Mouse (Mus musculus): Measurements from ENCODE around the gene Zfp790.

- TF ChIP-seq CTCF (IDR thresholded peaks at IDR 0.05) (no peak), EP300 (IDR thresholded peaks at IDR 0.05) (no peak)
Measured at GRCm38 (mm10) chr7:29815910-29816429, at the start of gene Zfp790.
